Mouse (Mus musculus): ENCODE results near the gene Gabarapl2. TPM values are rescaled to one million over a fixed set of nuclear protein-coding genes. Genes with fewer than 3 reads are reported as not detected.

The Gabarapl2 gene
- total RNA-seq, 2 experiments from 2014 or later, result 196 to 239 TPM

DNA sequence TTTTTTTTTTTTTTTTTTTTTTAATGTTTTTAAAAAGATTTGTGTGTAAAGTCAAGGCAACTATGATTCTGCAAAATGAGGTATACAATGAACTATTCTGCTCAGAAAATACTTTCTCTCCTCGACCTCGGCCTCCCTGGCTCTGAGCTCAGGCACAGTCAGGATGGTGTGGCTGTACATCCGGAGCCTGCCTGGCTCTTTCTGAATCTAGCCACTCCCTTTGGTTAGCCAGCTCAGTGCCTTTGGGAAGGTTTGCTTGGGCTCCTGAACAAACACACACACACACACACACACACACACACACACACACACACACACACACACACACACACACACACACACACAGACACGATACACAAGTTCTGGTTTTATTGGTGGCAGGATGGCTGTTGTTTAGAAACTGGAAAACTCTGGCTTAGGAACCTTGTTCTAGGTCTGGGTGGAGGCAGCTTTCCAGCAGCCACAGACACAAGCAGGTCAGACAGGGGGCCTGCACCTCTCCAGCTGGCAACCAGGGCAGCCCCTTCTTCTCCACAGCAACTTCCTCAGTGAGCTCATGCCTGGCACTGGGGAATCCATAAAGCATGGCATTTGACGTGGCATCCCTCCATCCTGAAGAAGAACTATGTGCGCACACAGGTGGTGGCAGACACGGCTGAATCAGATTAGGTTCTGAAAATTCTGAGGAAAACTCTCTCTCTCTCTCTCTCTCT lies 24.5 kb downstream of the Gabarapl2 start:
- no peak for DNase-seq (ENCODE audit: extremely low spot score in 1 of 2, low spot score in 1 of 2)

DNA sequence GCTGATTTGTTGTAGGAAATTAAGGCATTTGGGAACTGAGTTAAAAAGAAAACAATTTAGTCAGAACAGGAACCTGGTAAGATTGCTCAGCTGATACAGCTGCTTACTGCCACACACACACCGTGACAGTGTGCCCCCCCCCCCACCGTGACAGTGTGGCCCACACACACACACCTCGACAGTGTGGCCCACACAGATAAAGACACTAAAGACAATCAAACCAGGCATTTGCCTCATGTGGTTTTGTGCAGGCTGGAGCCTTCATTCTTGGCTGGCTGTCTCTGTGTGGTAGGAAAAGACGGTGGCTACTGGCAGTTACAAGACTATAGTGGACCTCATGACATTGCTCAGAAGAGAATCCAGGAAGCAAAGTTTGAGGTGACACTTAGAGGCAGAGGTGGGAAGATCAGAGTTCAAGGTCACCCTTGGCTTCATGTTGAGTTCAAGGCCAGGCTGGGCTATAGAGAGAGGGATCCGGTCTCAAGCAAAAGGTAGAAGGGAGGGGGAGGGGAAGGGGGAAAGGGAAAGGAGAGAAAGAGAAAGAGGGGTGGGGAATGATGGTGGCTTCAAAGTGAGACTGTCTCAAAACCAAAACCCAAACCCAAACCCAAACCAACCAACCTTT lies 26.9 kb downstream of the Gabarapl2 start:
- DNase-seq (ENCODE audit: extremely low spot score in 1 of 2, low spot score in 1 of 2), result no peak

DNA sequence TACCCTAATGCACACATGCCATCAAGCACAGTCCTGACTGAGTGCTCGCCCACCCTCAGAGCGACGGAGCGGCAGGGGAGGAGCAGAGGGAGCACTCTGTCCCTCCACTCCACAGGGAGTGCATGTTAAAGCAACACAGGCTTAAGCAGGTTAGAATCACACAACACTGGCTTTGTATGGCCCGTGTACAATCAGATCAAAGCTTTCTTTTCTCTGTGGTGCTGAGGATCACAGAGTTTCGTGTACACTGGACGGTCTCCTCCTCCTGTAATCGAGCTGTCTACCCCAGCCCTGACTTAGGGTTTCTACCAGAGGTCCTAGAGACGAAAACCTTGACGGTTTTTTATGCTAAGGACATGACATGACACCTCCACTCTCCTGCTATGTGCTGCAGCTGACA lies 28.0 kb downstream of the Gabarapl2 start:
- no peak for DNase-seq (ENCODE audit: extremely low spot score in 1 of 2, low spot score in 1 of 2)

DNA sequence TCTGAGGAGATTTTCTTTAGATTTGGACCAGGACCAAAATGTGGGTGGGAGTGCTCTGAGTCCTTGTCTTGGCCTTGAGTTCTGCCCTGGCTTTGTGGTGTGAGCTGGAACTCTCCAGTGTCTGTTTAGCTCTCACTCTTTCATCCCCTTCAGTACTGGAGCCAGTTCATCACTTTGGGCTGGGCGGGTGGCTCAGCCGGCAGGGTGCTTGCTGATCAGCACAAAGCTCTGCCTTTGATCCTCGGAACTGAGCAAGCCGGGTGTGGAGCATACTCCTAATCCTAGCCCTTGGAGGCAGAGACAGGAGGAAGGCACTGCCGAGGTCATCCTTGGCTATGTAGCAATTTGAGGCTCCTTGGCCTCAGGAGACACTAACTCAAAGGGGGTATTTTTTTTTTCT lies 28.5 kb downstream of the Gabarapl2 start:
- no peak for DNase-seq (ENCODE audit: extremely low spot score in 1 of 2, low spot score in 1 of 2)

DNA sequence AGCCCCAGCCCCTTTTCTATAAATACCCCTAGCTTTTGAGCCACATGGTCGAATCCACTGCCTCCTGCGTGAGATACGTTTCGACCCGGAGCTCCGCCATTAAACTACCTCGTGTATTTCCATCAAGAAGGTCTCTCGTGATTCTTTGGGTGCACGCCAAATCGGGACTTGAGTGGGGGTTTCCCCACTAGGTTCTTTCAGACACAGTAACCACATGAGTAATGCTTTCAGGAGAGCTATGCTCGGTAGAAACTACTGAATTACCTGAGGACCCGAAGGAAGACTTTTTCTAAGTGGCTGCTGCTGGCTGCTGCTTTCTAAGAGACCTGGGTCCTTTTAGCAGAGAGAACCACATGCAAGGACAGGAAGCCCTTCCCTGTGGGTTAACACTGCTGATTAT lies 33.6 kb downstream of the Gabarapl2 start:
- DNase-seq (ENCODE audit: extremely low spot score in 1 of 2, low spot score in 1 of 2), result no peak

DNA sequence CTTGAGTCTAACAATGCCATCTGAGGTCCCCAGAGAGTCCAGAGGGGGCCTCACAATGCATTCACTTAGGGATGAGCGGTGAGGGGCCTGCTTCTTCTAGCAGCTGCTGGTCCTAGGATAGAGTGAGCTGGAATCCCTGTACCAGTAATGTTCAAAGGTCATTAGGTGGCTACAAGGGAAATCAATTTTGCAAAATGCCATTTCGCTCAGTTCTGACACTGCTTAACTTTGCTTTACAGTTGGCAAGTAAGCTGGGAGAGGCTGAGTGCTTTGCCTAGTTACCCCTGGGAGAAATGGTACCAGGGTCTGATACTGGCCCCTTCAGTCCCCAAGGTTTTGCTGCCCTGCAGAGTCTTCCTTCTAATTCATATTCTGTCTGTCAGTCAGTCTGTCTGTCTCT lies 35.2 kb downstream of the Gabarapl2 start:
- DNase-seq (ENCODE audit: extremely low spot score in 1 of 2, low spot score in 1 of 2), result no peak

DNA sequence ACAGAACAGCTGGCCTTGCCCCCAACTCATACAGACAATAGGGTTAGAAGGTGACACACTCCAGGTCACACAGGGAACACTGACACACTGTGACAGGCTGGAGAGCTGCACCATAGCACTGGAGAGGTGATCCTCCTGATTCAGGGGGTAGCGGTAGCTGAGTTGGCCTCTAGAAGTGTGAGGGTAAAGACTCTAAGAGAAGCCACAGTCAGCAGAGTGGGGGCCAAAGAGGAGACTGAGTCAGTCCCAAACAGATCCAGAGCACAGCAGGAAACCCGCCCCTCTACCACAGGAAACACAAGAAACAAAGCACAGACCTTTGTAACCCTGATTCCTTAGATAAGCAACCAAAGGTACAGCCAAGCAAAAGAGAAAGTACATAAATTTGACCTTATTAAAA lies 35.8 kb downstream of the Gabarapl2 start:
- no peak for DNase-seq (ENCODE audit: extremely low spot score in 1 of 2, low spot score in 1 of 2)

DNA sequence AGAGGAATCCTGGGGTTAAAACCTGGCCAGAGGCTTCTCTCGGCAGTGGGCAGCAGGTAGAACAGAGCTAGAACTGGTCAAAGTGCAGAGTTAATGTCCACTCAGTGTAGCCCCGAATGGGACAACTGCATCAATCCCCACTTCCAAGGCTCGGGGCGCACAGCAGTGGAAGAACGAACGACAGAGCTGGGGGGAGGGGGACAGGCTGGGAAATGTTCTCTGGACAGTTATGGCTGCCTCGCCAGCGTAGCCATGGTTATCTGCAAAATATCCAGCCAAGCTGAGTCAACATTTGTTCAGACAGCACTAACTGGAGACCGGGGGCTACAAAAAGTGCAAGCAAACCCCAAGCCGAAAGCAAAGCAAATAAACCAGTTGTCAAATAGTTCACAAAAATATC lies 37.6 kb downstream of the Gabarapl2 start:
- DNase-seq (ENCODE audit: extremely low spot score in 1 of 2, low spot score in 1 of 2), result no peak

DNA sequence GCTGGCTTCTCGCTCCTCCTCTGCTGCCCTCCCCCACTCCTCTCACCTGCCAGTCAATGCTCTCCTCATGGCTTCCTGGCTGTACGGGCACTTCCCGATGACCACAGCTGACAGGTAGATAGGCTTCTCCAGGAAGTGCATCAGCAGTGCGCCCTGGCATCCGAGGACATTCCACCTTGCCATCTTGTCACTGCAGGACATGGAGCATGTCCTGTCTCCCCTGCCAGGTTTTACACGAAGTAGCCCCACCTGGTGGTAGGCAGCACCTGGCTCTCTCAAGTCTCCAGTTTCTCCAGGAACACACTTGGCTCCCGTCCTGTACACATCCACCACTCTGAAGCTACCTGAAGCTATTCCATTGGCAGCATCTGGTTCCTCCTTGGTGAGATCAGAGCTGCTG lies 41.6 kb downstream of the Gabarapl2 start:
- DNase-seq (ENCODE audit: extremely low spot score in 1 of 2, low spot score in 1 of 2), result no peak

DNA sequence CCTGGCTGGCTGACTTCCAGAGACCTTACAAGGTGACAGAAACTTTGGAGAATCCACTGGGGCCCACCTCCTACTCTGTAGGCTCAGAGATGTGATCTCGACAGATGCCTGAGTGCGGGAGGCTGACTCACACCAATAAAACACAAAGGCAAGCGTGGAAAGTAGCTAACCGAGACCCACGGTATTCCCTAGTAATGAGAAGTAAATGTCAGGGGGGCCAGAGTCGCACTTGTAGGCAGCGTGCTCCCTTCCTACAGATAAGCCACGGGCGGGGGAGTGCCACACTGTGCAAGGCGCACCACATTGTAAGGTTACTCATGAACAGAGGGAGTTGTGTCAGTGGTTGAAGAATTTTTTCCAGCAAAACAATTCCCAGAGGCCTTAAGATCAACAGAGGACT lies 44.0 kb downstream of the Gabarapl2 start:
- no peak for DNase-seq (ENCODE audit: extremely low spot score in 1 of 2, low spot score in 1 of 2)

DNA sequence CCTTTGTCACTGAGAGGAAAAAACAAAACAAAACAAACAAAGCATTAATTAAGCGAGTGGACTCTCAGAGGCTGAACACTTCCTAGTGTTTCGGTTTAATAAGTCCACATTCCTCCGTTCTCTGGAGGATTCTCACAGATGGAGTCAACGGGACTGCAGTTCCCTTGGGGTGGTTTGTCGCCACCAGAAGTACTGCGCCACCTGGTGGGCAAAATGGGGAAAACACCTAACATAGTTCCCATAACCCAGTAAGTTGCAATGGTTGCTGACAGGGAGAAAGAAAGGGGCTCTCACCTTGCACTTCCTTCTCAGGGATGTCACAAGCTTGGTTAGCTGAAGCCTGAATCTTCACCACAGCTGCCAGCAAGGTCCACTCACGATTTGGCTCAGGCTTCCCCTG lies 49.4 kb downstream of the Gabarapl2 start:
- DNase-seq (ENCODE audit: extremely low spot score in 1 of 2, low spot score in 1 of 2), result peak; percentile 74 to 91

DNA sequence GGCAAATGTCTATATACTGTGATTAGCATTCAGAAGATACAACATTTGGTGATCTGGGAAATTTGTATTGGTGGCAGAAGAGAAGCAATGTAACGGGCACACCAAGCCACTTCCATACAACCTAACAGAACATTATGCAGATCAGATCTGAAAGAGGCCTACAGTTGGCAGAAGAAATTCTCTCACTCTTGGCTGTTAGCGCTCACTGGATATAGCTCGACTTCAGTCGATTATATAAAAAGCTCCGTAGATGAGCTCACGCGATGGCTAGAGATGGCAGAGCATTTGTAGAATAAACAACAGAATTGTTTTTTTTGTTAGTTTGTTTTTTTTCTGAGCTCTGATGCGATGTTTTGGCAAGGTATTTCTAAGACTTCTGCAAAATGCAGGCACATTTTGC lies 50.8 kb downstream of the Gabarapl2 start:
- no peak for DNase-seq (ENCODE audit: extremely low spot score in 1 of 2, low spot score in 1 of 2)

DNA sequence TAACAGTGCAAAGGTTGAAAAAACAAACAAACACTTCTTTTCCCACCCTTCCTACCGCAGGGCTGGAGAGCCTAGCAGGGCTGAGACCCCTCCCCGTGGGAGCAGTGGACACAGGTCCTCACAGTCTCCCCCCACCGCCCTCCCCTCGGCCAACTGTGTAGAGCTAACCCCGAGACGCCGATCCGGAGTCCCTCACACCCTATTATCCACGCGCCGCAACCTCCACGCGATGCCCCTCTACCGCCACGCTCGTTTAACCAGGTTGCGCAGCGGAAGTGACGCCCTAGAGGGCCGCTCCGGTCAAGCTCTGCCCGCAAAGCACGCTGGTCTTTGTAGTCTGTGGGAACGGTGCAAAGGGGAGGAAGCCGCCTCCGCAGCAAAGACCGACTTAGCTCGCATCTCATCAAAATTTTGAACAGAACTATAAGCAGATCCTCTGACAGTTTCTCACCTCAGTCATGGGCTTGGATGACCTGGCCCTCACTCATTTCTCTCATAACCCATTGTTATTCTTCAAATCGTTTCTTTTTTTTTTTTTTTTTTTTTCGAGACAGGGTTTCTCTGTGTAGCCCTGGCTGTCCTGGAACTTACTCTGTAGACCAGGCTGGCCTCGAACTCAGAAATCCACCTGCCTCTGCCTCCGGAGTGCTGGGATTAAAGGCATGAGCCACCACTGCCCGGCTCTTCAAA lies 51.7 kb downstream of the Gabarapl2 start, which contains the start of gene Adat1:
Adat1 (minus strand) TSS at position 290 of the 690 bp plus-strand sequence.
- DNase-seq (ENCODE audit: extremely low spot score in 1 of 2, low spot score in 1 of 2), result peak; percentile 52 to 81

DNA sequence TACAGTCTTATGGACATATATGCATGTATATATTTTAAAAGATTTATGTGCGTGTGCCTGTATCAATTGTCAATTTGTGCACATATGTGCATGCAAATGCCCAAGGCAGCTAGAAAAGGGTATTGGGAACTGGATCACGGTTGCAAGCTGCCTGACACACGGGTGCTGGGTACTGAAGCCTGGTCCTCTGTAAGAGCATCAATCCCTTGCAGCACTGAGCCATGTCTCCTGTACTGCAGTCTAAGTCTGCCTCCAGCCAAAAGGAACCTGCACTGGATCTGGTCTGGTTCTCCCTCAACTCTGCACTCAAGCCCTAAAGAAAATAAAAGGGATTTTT lies 52.2 kb downstream of the Gabarapl2 start:
- no peak for DNase-seq (ENCODE audit: extremely low spot score in 1 of 2, low spot score in 1 of 2)

Other genes starting within 250 kb of the Gabarapl2 start
- gene Ctrb1, start 249.7 kb upstream of the Gabarapl2 start, total RNA-seq (2021), result not detected
- 10 to 100 TPM; 66.2 to 66.8 TPM for gene Bcar1, start 196.9 kb upstream of the Gabarapl2 start, total RNA-seq (2021)
- 10 to 100 TPM; 77.6 to 81.2 TPM for gene Cfdp1, start 86.4 kb upstream of the Gabarapl2 start, total RNA-seq (2021)
- gene Tmem170, start 64.0 kb upstream of the Gabarapl2 start, total RNA-seq (2021), result 1 to 10 TPM; 4.1 to 4.3 TPM
- gene Chst5, start 30.3 kb upstream of the Gabarapl2 start, total RNA-seq (2021), result under 1 TPM; 0.70 to 0.71 TPM
- 10 to 100 TPM; 11.2 to 11.5 TPM for gene Tmem231, start 6.8 kb upstream of the Gabarapl2 start, total RNA-seq (2021)
- gene Adat1, start 51.6 kb downstream of the Gabarapl2 start, total RNA-seq (2021), result 1 to 10 TPM; 5.0 to 6.9 TPM
- 10 to 100 TPM; 77.2 to 82.6 TPM for gene Kars, start 70.6 kb downstream of the Gabarapl2 start, total RNA-seq (2021)
- gene Terf2ip, start 70.7 kb downstream of the Gabarapl2 start, total RNA-seq (2021), result 10 to 100 TPM; 35.5 to 40.0 TPM
- not detected for gene Gm6793, start 74.3 kb downstream of the Gabarapl2 start, total RNA-seq (2021)